Mouse (Mus musculus): Measurements from ENCODE around the gene Gm20219.

- no peak for TF ChIP-seq CTCF (IDR thresholded peaks at IDR 0.05; ENCODE audit: low read depth)
- TF ChIP-seq EP300 (IDR thresholded peaks at IDR 0.05; ENCODE audit: low read depth): no peak
These were observed 47.6 kb downstream of the Gm20219 start for GRCm38 (mm10) chr17:56506417-56507065.
